Mouse (Mus musculus) MEL (cell line): ENCODE measurements around the gene H2-Q4.
"Not testable (repeated sequence)": the region's sequence is repeated elsewhere in the genome, so short reads cannot be mapped to it uniquely, and the experiment has no call there.

Experiments
- CTCF ChIP-seq, 3 experiments: IDR thresholded peaks in 2 of 3; conservative IDR thresholded peaks in 1 of 3; 2 replicates each; pipeline ENCODE4 v1.5.1; 2011 to 2012; ENCODE audit warnings: low read length in 3 of 3, low read depth in 2 of 3, mild to moderate bottlenecking in 2 of 3, improper control_type of control experiment in 1 of 3, inconsistent platforms in 1 of 3, mixed read lengths in 1 of 3, moderate library complexity in 1 of 3; ENCODE audit not compliant: control insufficient read depth in 1 of 3, insufficient read depth in 1 of 3, poor library complexity in 1 of 3, severe bottlenecking in 1 of 3
- E2F4 ChIP-seq: IDR thresholded peaks from 2 replicates; pipeline ENCODE4 v1.6.1; 2011; ENCODE audit warnings: low read depth, low read length, improper control_type of control experiment, borderline replicate concordance
- EP300 ChIP-seq, 2 experiments: IDR thresholded peaks; 2 replicates each; pipeline ENCODE4 v1.6.1; 2011; ENCODE audit warnings: improper control_type of control experiment in 2 of 2, low read length in 2 of 2, low read depth in 1 of 2, mild to moderate bottlenecking in 1 of 2
- GABPA ChIP-seq: IDR thresholded peaks from 2 replicates; pipeline ENCODE4 v1.6.1; 2012; ENCODE audit warnings: low read depth, mild to moderate bottlenecking, inconsistent platforms, low read length, improper control_type of control experiment, moderate library complexity
- MAFK ChIP-seq: IDR thresholded peaks from 2 replicates; pipeline ENCODE4 v1.6.1; 2011; ENCODE audit warnings: low read depth, mild to moderate bottlenecking, low read length, improper control_type of control experiment, borderline replicate concordance
- MAX ChIP-seq: IDR thresholded peaks from 2 replicates; pipeline ENCODE4 v1.6.1; 2011; ENCODE audit warnings: low read length, improper control_type of control experiment
- MEF2A ChIP-seq: IDR thresholded peaks from 2 replicates; pipeline ENCODE4 v1.6.1; 2014; ENCODE audit warnings: low read depth, mild to moderate bottlenecking, inconsistent platforms, low read length, improper control_type of control experiment; ENCODE audit not compliant: poor library complexity, insufficient replicate concordance, severe bottlenecking; ENCODE audit errors: extremely low read depth
- NELFE ChIP-seq: IDR thresholded peaks from 2 replicates; pipeline ENCODE4 v1.6.1; 2011; ENCODE audit warnings: low read depth, low read length, improper control_type of control experiment
- POLR2A ChIP-seq, 2 experiments: IDR thresholded peaks; 2 replicates each; pipeline ENCODE4 v1.6.1; 2011 to 2012; ENCODE audit warnings: low read length in 2 of 2, mild to moderate bottlenecking in 2 of 2, control low read depth in 1 of 2, improper control_type of control experiment in 1 of 2, low read depth in 1 of 2, moderate library complexity in 1 of 2; ENCODE audit not compliant: control insufficient read depth in 1 of 2, insufficient read depth in 1 of 2, poor library complexity in 1 of 2
- USF1 ChIP-seq: IDR thresholded peaks from 2 replicates; pipeline ENCODE4 v1.6.1; 2014; ENCODE audit warnings: low read depth, mild to moderate bottlenecking, inconsistent platforms, low read length, improper control_type of control experiment, moderate library complexity
- ZC3H11A ChIP-seq: IDR thresholded peaks from 2 replicates; pipeline ENCODE4 v1.6.1; 2012; ENCODE audit warnings: low read depth, mild to moderate bottlenecking, inconsistent platforms, low read length, improper control_type of control experiment
- ZKSCAN1 ChIP-seq: IDR thresholded peaks from 2 replicates; pipeline ENCODE4 v1.6.1; 2012; ENCODE audit warnings: low read depth, mild to moderate bottlenecking, inconsistent platforms, low read length, improper control_type of control experiment, moderate library complexity

- not testable (repeated sequence) for TF ChIP-seq E2F4; ZKSCAN1; MAFK; NELFE; GABPA; ZC3H11A; POLR2A (IDR thresholded peaks at IDR 0.05; ENCODE audit: control insufficient read depth in 1 of 2, insufficient read depth in 1 of 2, low read depth in 1 of 2, low read length in 2 of 2, poor library complexity in 1 of 2); EP300 (IDR thresholded peaks at IDR 0.05; ENCODE audit: low read depth in 1 of 2, low read length in 2 of 2); MEF2A; CTCF (IDR thresholded peaks at IDR 0.05 in 2 of 3, conservative IDR thresholded peaks at IDR 0.05 in 1 of 3; ENCODE audit: control insufficient read depth in 1 of 3, insufficient read depth in 1 of 3, low read depth in 2 of 3, low read length in 3 of 3, poor library complexity in 1 of 3, severe bottlenecking in 1 of 3); USF1; MAX
Measured at GRCm38 (mm10) chr17:35432167-35432566, 52.8 kb downstream of the H2-Q4 start.
